Mouse (Mus musculus) embryonic facial prominence, embryonic 13.5 days (tissue): Measurements from ENCODE around the gene Vps37b. TPM values are rescaled to one million over a fixed set of nuclear protein-coding genes. Genes with fewer than 3 reads are reported as not detected.

Source experiments
- ATAC-seq: fragments of 200-750 bp; cut with Nextera tagmentation; 2 replicates; pipeline ENCODE4 v1.8.0; 2017; ENCODE audit warnings: low read depth; ENCODE audit not compliant: insufficient number of reproducible peaks, insufficient read depth, low FRiP score, low TSS enrichment
- H3K27ac ChIP-seq: fragments of 300-500 bp; sonication (generic); 2 replicates; pipeline ENCODE4 v1.5.1; 2015; ENCODE audit warnings: moderate library complexity, mild to moderate bottlenecking, inconsistent platforms
- H3K27me3 ChIP-seq: fragments of 300-500 bp; sonication (generic); 2 replicates; pipeline ENCODE4 v1.6.1; 2015; ENCODE audit warnings: mild to moderate bottlenecking, inconsistent platforms
- H3K36me3 ChIP-seq: fragments of 300-500 bp; sonication (generic); 2 replicates; pipeline ENCODE4 v1.6.1; 2015; ENCODE audit warnings: mild to moderate bottlenecking, inconsistent platforms
- H3K4me1 ChIP-seq: fragments of 300-500 bp; sonication (generic); 2 replicates; pipeline ENCODE4 v1.6.1; 2015; ENCODE audit warnings: inconsistent platforms
- H3K4me2 ChIP-seq: fragments of 300-500 bp; sonication (generic); 2 replicates; pipeline ENCODE4 v1.6.1; 2015; ENCODE audit warnings: moderate library complexity, mild to moderate bottlenecking, inconsistent platforms
- H3K4me3 ChIP-seq: fragments of 300-500 bp; sonication (generic); 2 replicates; pipeline ENCODE4 v1.5.1; 2015; ENCODE audit warnings: mild to moderate bottlenecking, inconsistent platforms
- H3K9ac ChIP-seq: fragments of 300-500 bp; sonication (generic); 2 replicates; pipeline ENCODE4 v1.6.1; 2015; ENCODE audit warnings: mild to moderate bottlenecking, inconsistent platforms
- H3K9me3 ChIP-seq: fragments of 300-500 bp; sonication (generic); 2 replicates; pipeline ENCODE4 v1.6.1; 2016; ENCODE audit warnings: inconsistent platforms
- WGBS: fragments of 180-500 bp; shearing (Covaris S2); methylation state at CpG from one replicate; pipeline ENCODE4 v1.1.7; 2015; ENCODE audit warnings: mixed read lengths; 5-methylcytosine and 5-hydroxymethylcytosine counted together
- polyA plus RNA-seq: library from polyadenylated mRNA; unstranded; fragments of >200 nt; fragmentation: Nextera tagmentation; extraction: Ambion mirVana; gene quantifications from 2 replicates; pipeline ENCODE4 v1.2.1, GENCODE M21; 2015

The Vps37b gene
- polyA plus RNA-seq = 39.0 and 46.0 TPM in 2 replicates

DNA sequence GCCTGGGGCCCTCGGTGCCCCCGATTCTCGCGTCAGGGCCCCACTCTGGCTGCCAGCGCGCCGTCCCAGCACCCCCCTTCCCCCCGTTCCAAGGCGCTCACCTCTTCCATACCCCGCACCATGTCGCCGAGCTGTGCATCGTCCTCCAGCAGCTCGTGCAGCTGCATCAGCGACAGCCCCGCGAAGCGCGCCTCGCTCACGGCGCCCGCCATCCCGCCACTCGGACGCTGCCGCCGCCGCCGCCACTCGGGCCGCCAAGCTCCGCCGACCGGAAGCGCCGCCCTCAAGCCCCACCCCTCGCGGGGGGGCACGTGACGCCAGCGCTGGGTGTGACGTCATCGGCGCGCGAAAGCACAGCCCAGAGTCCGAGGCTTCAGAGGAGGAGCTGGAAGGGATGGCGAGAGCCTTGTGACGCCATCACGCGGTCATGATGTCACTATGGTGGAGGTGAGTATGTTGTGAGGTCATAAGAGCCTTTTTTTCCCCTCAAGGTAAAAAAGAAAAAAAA, at the start of gene Vps37b:
TSS of gene Vps37b (minus strand) at position 270 of the 508 bp plus-strand sequence.
- H3K4me1 ChIP-seq = peaks cover 32% of the 10 kb centered on the region
- peak within 1 kb of the TSS; percentile 88 for H3K4me2 ChIP-seq

DNA sequence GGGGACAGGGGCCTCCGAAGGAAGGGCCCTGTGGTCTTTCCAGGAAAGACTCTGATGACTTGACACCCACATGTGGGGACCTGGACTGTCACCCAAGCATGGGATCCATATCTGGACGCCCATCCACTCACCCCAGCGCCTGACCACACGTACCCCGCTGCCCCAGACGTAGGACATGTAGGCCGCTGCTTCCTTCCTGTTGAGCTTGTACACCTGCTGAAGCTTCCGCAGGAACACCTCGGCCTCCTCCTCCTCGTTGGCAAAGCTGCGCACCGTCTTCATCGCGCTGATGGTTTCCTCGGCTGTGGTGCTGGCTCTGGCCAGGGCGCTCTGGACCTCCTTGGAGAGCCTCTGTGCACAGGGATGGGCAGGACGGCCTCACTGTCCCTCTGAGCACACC, 47.8 kb upstream of the Vps37b start:
- H3K27me3 ChIP-seq = no peaks in the 10 kb centered on the region
- WGBS = 89% methylated on average over 17 of the region's 17 CpGs

More for the DNA sequence above, at the start of gene Vps37b:
- Histone ChIP-seq H3K9ac (peak within 1 kb of the TSS; percentile 96), H3K36me3 (peaks cover 6% of the 10 kb centered on the region; the same call in 1 of the 2 replicates), H3K4me3 (peak within 1 kb of the TSS; percentile 87), H3K27me3 (no peaks in the 10 kb centered on the region), H3K9me3 (no peaks in the 10 kb centered on the region), H3K27ac (peak within 1 kb of the TSS; percentile 93)
- ATAC-seq = peak; percentile 54; the same call in 1 of the 2 replicates
- WGBS = under 1% methylated on average over 52 of the region's 52 CpGs

DNA sequence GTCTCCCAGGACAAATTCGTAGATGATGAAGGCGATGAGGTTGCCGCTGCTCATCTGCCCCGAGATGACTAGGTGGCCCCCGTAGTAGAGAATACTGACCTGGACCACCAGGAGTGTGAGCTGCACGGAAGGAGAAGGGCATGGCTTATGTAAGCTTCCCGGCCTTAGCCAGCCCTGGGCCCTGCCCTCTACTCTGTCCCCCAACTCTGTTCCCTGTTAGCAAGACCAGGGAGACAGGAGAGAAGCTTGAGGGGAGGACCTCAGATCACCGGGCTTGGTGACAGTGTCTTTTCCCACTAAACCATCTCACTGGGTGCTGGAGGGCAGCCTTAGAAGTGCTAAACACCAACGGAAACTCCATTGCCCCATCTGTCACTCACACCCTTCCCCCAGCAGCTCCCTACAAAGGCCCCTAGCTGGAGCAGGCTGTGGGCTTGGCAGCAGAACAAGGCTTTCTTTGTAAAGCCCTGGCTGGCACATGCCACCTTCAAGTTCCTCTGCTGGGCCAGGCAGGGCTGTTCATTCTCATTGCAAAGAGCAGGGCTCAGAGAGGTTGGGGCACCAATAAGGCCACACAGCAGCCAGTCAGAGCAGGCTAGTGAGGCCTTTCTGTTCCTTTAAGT, 46.8 kb upstream of the Vps37b start:
- H3K4me2 ChIP-seq = 0 out of 2 replicates have a peak overlapping the region, but pooled peaks have one; percentile 9
- H3K4me1 ChIP-seq = peaks cover 31% of the 10 kb centered on the region
- H3K9me3 ChIP-seq = no peaks in the 10 kb centered on the region
- no peaks in the 10 kb centered on the region for H3K27me3 ChIP-seq
- H3K4me3 ChIP-seq = no peak overlapping the region
- no peak overlapping the region for H3K9ac ChIP-seq
- H3K36me3 ChIP-seq = no peaks in the 10 kb centered on the region
- peak overlapping the region; percentile 39; the same call in 1 of the 2 replicates for H3K27ac ChIP-seq
- no peak for ATAC-seq
- WGBS = 62% methylated on average over 9 of the region's 9 CpGs

More for the DNA sequence above, 47.8 kb upstream of the Vps37b start:
- no peak for ATAC-seq
- Histone ChIP-seq H3K4me2 (no peak overlapping the region), H3K27ac (no peak overlapping the region), H3K4me1 (peaks cover 28% of the 10 kb centered on the region), H3K9me3 (no peaks in the 10 kb centered on the region), H3K36me3 (no peaks in the 10 kb centered on the region), H3K9ac (no peak overlapping the region), H3K4me3 (no peak overlapping the region)

DNA sequence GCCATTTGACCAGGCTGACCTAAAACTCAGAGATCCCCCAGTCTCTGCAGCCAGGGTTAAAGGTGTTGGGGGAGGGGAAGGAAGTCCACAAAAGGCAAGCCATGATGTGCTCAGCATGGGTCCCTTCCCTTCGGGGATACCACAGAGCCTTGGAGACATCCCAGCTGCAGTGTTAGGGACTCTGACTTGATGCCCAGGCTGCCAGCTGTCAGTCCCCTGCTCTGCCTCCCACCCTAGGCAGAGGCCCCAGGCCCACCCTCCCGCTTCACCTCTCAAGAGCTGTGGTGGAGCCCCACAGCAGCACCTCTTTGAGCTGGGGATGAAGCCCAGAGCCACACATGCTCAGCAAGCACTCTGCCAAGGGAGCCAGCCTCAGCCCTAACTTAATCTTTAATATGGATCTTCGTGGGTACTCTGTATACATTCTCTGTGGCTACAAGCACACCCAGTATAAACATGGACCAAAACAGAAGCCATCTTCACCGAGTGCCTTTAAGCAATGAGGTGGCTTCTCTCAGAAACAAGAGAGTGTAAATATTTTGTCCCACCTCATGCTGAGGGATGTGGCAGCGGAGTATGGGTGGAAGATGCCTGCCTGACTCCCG, 45.9 kb upstream of the Vps37b start:
- no peak overlapping the region for H3K4me3 ChIP-seq
- peaks cover 40% of the 10 kb centered on the region for H3K4me1 ChIP-seq
- ATAC-seq = no peak
- H3K36me3 ChIP-seq = no peaks in the 10 kb centered on the region
- no peaks in the 10 kb centered on the region for H3K9me3 ChIP-seq
- H3K27me3 ChIP-seq = no peaks in the 10 kb centered on the region
- peak overlapping the region; percentile 57 for H3K27ac ChIP-seq
- H3K4me2 ChIP-seq = no peak overlapping the region
- H3K9ac ChIP-seq = no peak overlapping the region
- WGBS = 65% methylated on average over 6 of the region's 6 CpGs

DNA sequence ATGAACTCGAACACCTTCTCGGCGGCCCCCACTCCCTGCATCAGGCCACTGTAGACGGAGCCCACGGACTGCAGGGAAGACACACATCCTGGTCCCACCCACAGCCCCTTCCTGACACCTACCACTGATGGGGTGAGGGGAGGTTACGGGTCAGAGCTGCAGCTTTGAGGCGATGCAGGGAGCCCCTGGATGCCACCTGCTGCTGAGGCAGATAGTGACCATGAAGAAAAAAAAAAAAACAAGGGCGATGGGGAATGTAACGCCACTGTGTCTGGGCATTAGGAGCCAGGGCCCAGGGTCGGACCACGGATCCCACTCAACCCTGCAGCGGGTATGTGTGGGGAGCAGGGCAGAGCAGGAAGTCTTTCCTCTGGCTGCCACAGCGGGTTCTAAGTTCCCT, 45.2 kb upstream of the Vps37b start:
- no peak overlapping the region for H3K27ac ChIP-seq
- H3K36me3 ChIP-seq = no peaks in the 10 kb centered on the region
- ATAC-seq = no peak
- peaks cover 40% of the 10 kb centered on the region for H3K4me1 ChIP-seq
- no peaks in the 10 kb centered on the region for H3K27me3 ChIP-seq
- no peaks in the 10 kb centered on the region for H3K9me3 ChIP-seq
- H3K4me3 ChIP-seq = no peak overlapping the region
- no peak overlapping the region for H3K9ac ChIP-seq
- H3K4me2 ChIP-seq = no peak overlapping the region
- WGBS = 81% methylated on average over 13 of the region's 13 CpGs

DNA sequence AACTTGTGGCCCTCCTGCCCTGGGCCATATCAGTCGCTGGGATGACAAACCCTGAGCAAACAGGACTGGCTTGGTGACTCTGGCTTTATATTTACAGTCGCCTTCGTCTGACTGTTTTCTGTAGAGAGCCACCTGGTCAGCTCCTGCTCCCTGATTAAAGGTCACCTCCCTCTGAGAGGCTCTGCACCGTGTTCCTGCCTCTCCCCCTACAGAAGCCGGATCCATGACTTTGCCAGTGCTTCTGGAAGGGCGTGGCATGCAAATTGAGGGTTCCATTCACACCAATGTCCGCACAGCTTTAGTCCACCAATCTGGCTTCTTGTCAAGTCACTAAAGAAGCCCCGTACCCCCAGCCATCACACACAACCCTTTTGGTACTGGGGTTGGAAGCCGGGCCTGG, 44.5 kb upstream of the Vps37b start:
- H3K27me3 ChIP-seq = no peaks in the 10 kb centered on the region
- peaks cover 40% of the 10 kb centered on the region for H3K4me1 ChIP-seq
- no peaks in the 10 kb centered on the region for H3K36me3 ChIP-seq
- H3K9ac ChIP-seq = no peak overlapping the region
- no peak overlapping the region for H3K4me2 ChIP-seq
- H3K4me3 ChIP-seq = no peak overlapping the region
- no peak overlapping the region for H3K27ac ChIP-seq
- ATAC-seq = no peak
- WGBS = 64% methylated on average over 9 of the region's 9 CpGs
- H3K9me3 ChIP-seq = no peaks in the 10 kb centered on the region

DNA sequence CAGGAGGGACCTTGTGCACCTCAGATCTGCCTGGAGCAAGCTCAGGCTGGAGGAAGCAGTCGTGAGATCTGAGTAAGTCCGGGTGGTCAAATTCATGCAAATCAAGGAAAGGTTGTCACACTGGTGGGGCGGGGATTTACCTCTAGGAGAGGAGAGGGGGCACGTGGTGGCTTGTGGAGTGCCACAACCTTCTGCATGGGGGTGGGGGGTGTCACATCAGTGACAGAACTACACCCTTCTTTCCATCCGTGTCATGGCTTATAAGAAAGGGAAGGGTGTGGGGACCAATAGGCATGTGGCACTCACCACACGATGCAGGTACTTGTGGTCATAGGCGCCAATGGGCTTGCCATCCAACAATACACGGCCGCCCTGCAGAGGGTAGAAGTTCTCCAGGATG, 43.6 kb upstream of the Vps37b start:
- no peak for ATAC-seq
- H3K27me3 ChIP-seq = no peaks in the 10 kb centered on the region
- no peak overlapping the region for H3K4me3 ChIP-seq
- no peaks in the 10 kb centered on the region for H3K36me3 ChIP-seq
- H3K4me1 ChIP-seq = peaks cover 40% of the 10 kb centered on the region
- no peak overlapping the region for H3K27ac ChIP-seq
- 57% methylated on average over 9 of the region's 9 CpGs for WGBS
- H3K9me3 ChIP-seq = no peaks in the 10 kb centered on the region
- no peak overlapping the region for H3K9ac ChIP-seq
- no peak overlapping the region for H3K4me2 ChIP-seq

DNA sequence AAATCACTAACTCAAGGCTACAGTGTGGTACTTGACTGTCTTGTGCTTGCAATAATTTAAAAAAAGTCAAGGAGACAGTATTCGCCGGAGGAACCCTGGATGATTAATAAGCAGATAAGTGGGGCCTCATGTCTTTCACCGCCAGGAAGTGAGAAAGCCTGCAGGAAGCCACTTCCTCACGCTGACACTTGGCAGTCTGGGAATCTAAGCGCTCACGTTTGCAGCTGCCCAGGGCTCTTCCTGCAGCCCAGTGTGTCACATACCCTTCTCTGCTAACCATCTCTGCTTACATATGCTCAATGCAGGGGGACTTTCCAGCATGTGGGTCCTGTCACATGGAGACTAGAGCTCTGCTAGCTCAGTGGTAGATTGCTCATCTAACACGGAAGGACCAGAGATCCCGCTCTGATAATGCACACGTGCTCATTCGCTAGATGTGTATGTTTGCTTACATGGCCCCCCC, 42.8 kb upstream of the Vps37b start:
- Histone ChIP-seq H3K27ac (no peak overlapping the region), H3K9me3 (no peaks in the 10 kb centered on the region), H3K36me3 (no peaks in the 10 kb centered on the region), H3K27me3 (no peaks in the 10 kb centered on the region), H3K4me1 (peaks cover 40% of the 10 kb centered on the region), H3K9ac (no peak overlapping the region), H3K4me2 (no peak overlapping the region), H3K4me3 (no peak overlapping the region)
- ATAC-seq = no peak
- 49% methylated on average over 10 of the region's 10 CpGs for WGBS

DNA sequence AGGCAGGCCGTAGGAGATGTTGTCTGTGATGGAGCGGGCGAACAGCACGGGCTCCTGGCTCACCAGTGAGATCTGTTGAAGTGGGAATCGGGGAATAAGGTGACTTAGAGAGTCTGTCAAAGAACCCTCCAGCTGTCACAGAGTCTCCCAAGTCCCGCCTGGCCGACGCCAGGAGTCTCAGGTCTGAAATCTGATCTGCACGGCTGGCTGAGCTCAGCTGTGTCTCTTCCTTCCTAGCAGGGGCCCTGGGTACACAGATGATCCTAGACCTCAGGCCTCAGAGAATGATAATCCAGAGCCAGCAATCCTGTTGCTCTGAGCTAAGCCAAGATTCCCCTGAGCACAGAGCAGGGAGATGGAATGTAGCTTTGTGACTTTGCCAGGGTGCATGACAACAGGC, 41.6 kb upstream of the Vps37b start:
- 28% methylated on average over 9 of the region's 9 CpGs for WGBS
- peak overlapping the region; percentile 35; the same call in 1 of the 2 replicates for H3K27ac ChIP-seq
- H3K4me2 ChIP-seq = no peak overlapping the region
- no peaks in the 10 kb centered on the region for H3K9me3 ChIP-seq
- no peaks in the 10 kb centered on the region for H3K36me3 ChIP-seq
- no peak for ATAC-seq
- H3K4me3 ChIP-seq = no peak overlapping the region
- no peaks in the 10 kb centered on the region for H3K27me3 ChIP-seq
- peaks cover 32% of the 10 kb centered on the region for H3K4me1 ChIP-seq
- H3K9ac ChIP-seq = peak overlapping the region; percentile 54; the same call in 1 of the 2 replicates

DNA sequence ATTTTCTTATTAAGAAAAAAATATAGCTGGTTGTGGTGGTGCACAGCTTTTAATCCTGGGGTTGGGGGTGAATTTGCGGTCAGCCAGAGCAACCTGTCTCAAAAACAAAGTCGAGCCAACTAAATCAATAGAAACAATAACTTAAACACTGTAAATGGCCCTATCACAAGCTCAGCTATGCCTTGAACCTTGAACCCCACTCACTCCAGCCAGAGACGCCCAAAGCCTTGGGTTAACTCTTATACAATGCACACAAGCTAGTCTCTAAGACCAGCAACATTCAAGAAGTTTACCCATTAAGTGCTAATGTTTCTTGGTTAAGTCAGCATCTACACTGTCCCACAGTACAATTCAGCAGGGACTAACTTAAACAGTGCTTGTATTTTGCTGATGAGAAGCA, 37.6 kb upstream of the Vps37b start:
- Histone ChIP-seq H3K4me3 (no peak overlapping the region), H3K9me3 (no peaks in the 10 kb centered on the region), H3K27ac (no peak overlapping the region), H3K4me1 (peaks cover 9% of the 10 kb centered on the region), H3K36me3 (no peaks in the 10 kb centered on the region), H3K4me2 (no peak overlapping the region), H3K9ac (no peak overlapping the region), H3K27me3 (no peaks in the 10 kb centered on the region)
- 82% methylated on average over 3 of the region's 3 CpGs for WGBS
- ATAC-seq = no peak

DNA sequence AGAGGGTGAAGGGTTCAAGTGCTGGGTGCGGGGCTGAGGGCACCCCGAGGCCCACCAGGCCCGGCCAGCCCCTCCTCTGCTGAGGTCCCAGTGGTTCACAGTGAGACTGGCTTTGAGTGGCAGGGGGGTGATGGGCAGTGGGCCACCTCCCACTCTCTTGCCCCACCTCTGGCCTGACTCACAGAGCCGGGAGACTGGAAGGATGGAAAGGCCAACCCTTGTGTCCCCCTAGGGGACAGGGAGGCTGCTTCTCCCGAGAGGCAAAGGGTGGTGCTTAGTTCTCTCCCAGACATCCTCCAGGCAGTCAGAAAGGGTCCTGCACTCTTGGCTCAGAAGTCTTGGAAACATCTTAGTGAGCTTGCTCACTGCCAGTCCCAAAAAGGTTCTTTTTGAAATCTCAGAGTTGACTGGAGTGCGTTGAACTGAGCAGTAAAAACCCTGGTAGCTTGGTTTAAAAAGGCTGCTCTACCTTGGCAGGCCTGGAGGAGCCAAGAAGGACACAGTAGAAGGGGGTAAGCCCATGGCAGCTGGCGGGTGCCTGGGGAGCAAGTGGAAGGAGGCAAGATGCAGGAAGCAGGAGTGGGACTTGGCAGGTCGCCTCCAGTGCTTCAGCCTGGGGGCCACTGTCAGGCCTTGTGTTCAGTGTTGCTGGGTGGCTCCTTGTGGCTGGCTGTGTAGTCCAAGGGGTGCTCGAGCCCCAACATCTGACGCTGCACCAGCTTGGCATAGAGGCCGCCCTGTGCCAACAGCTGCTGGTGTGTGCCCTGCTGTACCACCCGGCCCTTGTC, 30.2 kb upstream of the Vps37b start:
- Histone ChIP-seq H3K4me3 (no peak overlapping the region), H3K36me3 (no peaks in the 10 kb centered on the region), H3K9me3 (no peaks in the 10 kb centered on the region), H3K4me2 (no peak overlapping the region), H3K27ac (no peak overlapping the region; the same call in 1 of the 2 replicates), H3K4me1 (no peaks in the 10 kb centered on the region; the same call in 1 of the 2 replicates), H3K27me3 (no peaks in the 10 kb centered on the region), H3K9ac (no peak overlapping the region)
- ATAC-seq = no peak
- WGBS = 65% methylated on average over 12 of the region's 12 CpGs
